Mouse (Mus musculus): Measurements from ENCODE around the gene Col25a1.

- no peak for TF ChIP-seq POLR2A (IDR thresholded peaks at IDR 0.05; ENCODE audit: borderline replicate concordance, insufficient read depth, low read length)
- TF ChIP-seq CTCF (IDR thresholded peaks at IDR 0.05; ENCODE audit: borderline replicate concordance, insufficient read depth, low read depth, low read length), result no peak
These were observed 62.1 kb downstream of the Col25a1 start for GRCm38 (mm10) chr3:130193450-130193849.
